Mouse (Mus musculus) monocyte, adult 5-6 weeks (primary cell): Measurements from ENCODE around the gene Thumpd3. TPM values are rescaled to one million over a fixed set of nuclear protein-coding genes. Genes with fewer than 3 reads are reported as not detected.

Experiments used
- ATAC-seq: fragments of 153-309, 156-312 bp; replicated peaks from 2 replicates; pipeline ENCODE4 v1.8.0; 2017; ENCODE audit warnings: mild to moderate bottlenecking; ENCODE audit not compliant: low TSS enrichment, insufficient number of reproducible peaks, severe bottlenecking, poor library complexity, low FRiP score
- total RNA-seq: library from RNA; stranded (forward); fragments of 200-1000, 200-491, 200-594 nt; gene quantifications from 3 replicates; pipeline ENCODE4 v1.2.3, GENCODE M21; 2017

The Thumpd3 gene
- total RNA-seq, result 43.8 to 77.0 TPM (median 65.1 TPM) in 3 replicates

DNA sequence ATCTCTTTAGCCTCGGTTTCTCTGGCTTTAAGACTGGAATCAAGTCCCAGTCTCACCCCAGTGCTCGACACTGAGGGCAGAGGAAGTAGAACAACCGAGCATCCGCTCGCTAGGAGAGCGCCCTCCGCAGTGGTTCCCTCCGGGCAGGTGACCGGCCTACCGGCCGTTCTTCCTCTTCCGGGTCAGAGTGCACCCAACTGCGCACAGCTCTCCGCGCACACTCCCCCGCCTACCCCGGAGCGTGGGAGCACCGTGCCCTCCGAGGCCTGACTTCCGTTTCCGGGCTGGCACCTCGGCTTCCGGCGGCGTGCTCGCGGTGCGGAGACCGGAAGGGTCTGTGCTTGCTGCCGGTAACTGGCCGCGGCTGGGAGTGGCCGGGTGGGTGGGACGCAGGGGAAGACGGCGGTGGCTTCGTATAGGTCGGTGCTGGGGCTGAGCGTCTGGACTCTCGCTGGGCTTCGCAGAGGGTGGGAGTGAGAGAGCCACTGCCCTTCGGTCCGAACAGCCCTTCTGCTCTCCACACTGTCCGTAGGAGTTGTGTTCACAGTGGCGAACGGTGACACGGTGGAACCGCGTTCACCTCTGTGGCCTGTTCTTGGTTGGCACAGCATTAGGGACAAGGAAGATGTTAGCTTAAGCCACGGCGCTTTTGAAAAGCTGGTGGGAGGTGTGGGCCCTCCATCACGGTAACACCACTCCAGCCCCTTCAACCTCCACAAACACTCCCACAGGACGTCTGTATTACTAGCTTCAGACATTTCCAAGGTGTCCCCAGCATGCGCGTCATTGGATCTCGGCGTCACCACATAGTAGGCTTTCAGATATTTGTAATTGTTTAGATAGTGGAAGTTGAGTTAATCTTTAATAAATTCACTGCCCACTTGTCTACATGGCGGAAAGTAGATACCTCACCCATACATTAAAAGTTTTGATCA is at the start of gene Thumpd3:
Gene Thumpd3, plus strand, starts transcription at position 185 of the 935 bp plus-strand sequence.
- ATAC-seq, result peak; percentile 96

- no peak for ATAC-seq
Measured at GRCm38 (mm10) chr6:112999199-112999598, 46.8 kb upstream of the Thumpd3 start.

GRCm38 (mm10) chr6:113000666-113001287 is 45.2 kb upstream of the Thumpd3 start:
- ATAC-seq, result peak; percentile 84

- no peak for ATAC-seq
Measured at GRCm38 (mm10) chr6:113001719-113002118, 44.3 kb upstream of the Thumpd3 start.

- no peak for ATAC-seq
Measured at GRCm38 (mm10) chr6:113003313-113004111, 42.5 kb upstream of the Thumpd3 start.

DNA sequence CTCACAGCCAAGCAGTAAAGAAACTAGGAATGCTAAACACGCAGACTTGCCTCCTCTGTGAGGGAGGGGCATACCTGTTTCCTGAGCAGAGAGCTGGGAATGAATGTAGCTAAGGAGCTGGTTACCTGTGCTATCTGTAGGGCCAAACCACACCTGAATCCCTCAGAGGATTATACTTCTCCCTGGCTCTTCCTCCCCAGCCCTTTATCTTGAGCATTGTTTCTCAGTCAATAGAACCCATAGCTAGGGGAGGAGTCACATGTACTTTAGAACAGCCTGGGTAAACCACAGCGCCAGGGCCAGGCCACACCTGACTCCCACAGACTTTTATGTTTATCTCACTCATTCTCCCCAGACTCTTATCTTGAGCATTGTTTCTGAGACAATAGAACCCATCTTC is 39.2 kb upstream of the Thumpd3 start:
- ATAC-seq, result no peak

DNA sequence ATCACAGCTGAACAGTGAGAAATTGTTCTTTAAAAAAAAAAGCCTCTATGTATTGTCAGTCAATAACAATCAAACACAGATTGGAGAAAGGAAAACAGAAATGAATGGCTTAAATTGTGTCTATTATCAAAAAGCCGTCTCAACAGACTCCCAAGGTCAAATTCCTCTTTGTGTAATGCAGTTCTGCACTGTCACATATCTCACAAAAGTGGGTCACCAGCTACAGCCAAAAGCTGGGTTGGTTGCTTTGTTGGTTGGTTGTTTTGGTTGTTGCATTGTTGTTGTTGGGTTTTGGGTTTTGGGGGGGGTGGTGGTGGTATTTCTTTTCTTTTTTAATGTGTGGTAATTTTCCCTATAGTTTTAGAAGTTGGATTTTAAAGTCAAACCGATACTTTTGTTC is 34.1 kb upstream of the Thumpd3 start:
- ATAC-seq, result no peak

DNA sequence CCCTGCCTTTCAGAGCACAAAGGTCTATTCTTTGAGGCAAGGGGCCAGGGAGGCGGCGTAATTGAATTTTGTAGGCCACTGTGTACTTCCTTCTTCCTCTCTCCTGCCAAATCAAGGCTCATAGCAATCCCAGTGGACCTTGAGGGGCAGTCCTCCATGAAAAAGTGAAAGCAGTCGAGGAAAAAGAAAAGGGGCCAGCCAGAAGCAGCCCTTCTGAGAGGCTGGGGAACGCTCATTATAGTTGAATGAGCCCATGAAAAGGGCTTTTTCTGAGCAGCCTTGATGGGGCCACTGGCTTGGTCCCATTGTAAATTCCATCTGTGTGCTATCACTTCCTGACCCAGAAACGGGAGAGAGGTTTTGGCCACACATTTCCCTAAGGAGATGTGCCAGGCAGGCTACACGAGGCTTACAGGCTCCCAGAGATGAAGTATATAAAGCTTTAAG is 33.5 kb upstream of the Thumpd3 start:
- no peak for ATAC-seq

DNA sequence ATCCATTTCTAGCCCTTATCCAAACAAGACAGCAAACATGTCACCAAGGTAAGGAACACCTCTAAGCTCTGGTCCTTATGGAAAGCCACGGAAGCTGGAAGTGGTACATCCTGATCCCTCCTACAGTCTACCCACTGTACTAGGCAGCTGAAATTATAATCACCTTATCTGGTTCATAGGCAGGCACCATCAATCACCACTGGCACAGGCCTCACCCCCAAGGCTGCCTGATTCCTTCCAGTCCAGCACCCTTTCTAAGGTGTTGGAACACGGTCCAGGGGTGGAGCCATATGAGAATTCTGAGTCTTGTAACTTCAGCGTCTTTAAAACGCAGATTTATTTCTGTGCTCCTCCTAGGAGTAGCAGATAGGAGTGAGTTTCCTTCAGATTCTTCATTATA is 32.5 kb upstream of the Thumpd3 start:
- ATAC-seq, result no peak

GRCm38 (mm10) chr6:113017500-113018047 is 28.5 kb upstream of the Thumpd3 start:
- no peak for ATAC-seq

DNA sequence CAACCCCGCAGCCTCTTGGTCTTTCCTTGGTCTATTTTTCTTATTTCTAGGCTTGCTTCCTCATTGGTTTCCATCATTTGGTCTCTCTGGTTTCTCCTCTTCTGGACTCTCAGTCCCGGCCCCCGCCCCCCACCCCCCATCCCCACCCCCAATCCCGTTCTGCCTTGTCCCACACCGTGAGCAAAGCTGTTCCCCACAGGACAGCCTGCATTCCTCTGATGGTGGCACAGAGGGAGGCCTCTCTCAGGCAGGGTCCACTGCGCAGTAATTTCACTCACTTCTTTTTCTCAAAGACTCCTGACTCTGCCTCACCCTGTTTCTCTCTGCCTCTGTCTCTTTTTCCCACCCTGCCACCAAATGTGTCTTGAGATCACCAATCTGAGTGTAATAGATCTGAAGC is 27.9 kb upstream of the Thumpd3 start:
- no peak for ATAC-seq

GRCm38 (mm10) chr6:113024866-113025265 is 21.2 kb upstream of the Thumpd3 start:
- no peak for ATAC-seq

- ATAC-seq, result no peak
Measured at GRCm38 (mm10) chr6:113025774-113026173, 20.3 kb upstream of the Thumpd3 start.

- ATAC-seq, result no peak
Measured at GRCm38 (mm10) chr6:113027446-113027845, 18.6 kb upstream of the Thumpd3 start.

GRCm38 (mm10) chr6:113029006-113029405 is 17.0 kb upstream of the Thumpd3 start:
- no peak for ATAC-seq

- no peak for ATAC-seq
Measured at GRCm38 (mm10) chr6:113030553-113030952, 15.5 kb upstream of the Thumpd3 start.

- ATAC-seq, result no peak
Measured at GRCm38 (mm10) chr6:113030970-113031660, 14.9 kb upstream of the Thumpd3 start.

GRCm38 (mm10) chr6:113032121-113032520 is 13.9 kb upstream of the Thumpd3 start:
- no peak for ATAC-seq
